Mouse (Mus musculus): ENCODE measurements around the gene Fcrla. TPM values are rescaled to one million over a fixed set of nuclear protein-coding genes. Genes with fewer than 3 reads are reported as not detected.
"Not testable (repeated sequence)": the region's sequence is repeated elsewhere in the genome, so short reads cannot be mapped to it uniquely, and the experiment has no call there.

The Fcrla gene
- total RNA-seq (2021) = 1 to 10 TPM; 3.0 to 3.2 TPM
- long read RNA-seq, experiment 1, partial matches to known transcripts = 0 of 3 reads
- long read RNA-seq, experiment 1, other reads (novel, unspliced or antisense) = 2 of 3 reads
- long read RNA-seq, experiment 2, partial matches to known transcripts = 0 of 1 reads
- long read RNA-seq, experiment 2, other reads (novel, unspliced or antisense) = 0 of 1 reads

DNA sequence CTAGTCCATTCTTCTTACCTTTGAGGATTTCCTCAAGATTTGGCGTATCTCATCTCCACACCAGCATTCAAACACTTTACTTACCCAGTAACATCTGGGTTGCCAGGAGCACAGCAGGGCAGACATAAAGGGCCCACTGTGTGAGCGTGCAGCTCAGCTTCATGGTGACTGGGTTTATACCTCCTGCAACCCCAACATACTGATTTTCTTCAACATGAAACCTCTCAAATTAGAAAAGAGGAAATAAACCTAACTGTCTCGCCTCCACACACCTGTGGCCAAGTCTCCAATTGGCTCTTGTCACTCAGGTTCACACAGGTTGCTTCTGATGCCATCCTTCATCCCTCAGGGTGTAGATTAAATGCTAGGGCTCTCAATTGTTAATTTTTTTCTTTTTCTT, at the start of gene Fcrla:
Gene Fcrla, minus strand, starts transcription at position 206 of the 400 bp plus-strand sequence.
- no peak for DNase-seq

- no peak for DNase-seq
These were observed 49.1 kb upstream of the Fcrla start, which contains the start of gene Fcgr2b for GRCm38 (mm10) chr1:170976447-170976846. TSS of gene Fcgr2b (minus strand) at chr1:170976547.

DNA sequence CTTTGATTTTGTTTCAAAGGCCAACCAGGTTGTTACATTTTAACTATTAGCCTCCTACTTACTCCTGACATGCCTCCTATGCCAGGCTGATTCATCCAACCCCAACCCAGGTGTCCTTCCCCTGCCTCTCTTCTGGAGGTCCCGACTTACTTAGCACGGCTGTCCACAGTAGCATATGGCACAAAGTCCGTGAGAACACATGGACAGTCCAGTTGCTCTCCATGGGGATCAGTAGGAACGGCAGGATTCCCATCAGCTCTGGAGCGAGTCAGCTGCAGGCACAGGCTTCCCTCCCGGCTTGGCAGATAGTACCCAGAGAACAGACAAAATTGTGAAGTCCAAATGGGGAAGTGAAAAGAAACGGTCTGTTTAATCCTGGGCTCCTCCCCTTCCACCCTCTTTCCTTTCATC, 48.4 kb upstream of the Fcrla start:
- DNase-seq = no peak

GRCm38 (mm10) chr1:170975350-170975749, 48.0 kb upstream of the Fcrla start:
- not testable (repeated sequence) for DNase-seq

DNA sequence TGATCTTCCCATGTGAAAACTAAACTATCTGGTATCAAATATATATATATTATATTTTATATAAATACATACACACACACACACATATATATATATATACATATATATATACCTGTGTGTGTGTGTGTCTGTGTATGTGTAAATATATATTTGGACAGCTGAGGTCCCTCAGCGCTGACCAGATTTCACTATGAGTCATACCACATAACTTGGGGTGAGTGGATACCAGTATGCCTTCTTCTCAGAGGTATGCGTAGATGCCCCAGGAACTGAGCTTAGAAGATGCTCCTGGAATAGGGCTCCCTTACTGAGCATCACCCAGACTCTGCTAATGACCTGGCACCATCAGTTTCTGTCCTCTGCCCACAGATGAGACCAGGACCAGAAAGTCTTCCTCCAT, 47.4 kb upstream of the Fcrla start:
- no peak for DNase-seq

GRCm38 (mm10) chr1:170974171-170974570, 46.8 kb upstream of the Fcrla start:
- DNase-seq = no peak

- no peak for DNase-seq
These were observed 45.6 kb upstream of the Fcrla start for GRCm38 (mm10) chr1:170972936-170973335.

DNA sequence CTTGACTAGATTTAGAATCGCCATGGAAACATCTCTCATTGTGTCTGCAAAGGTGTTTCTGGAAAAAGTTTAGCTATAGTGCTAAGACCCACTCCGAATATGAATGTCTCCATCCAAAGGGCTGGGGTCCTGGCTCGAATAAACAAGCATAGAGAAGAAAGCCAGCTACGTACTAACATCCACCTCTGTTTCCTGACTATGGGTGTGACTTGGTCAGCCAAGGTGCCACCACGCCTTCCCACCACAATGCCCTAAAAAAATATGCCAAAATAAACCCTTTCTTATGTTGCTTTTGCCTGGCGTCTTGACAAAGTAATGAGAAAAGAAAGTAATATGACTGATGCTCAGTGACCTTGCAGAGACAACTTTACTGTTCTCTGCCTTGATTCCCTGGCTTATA, 45.1 kb upstream of the Fcrla start:
- DNase-seq = no peak

DNA sequence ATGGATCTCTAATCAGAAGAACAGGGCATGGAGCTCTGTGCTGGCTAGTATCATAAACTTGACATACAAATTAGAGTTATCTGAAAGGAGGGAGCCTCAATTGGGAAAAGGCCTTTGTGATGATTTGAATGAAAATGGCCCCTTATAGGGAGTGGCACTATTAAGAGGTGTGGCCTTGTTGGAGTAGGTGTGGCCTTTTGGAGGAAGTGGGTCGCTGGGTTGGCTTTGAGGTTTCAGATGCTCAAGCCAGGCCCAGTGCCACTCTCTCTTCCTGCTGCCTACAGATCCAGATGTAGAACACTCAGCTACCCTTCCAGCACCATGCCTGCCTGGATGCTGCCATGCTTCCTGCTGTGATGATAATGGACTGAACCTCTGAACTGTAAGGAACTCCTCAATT, 41.2 kb upstream of the Fcrla start:
- DNase-seq = no peak

GRCm38 (mm10) chr1:170967581-170967980, 40.2 kb upstream of the Fcrla start:
- DNase-seq = peak; percentile 12

DNA sequence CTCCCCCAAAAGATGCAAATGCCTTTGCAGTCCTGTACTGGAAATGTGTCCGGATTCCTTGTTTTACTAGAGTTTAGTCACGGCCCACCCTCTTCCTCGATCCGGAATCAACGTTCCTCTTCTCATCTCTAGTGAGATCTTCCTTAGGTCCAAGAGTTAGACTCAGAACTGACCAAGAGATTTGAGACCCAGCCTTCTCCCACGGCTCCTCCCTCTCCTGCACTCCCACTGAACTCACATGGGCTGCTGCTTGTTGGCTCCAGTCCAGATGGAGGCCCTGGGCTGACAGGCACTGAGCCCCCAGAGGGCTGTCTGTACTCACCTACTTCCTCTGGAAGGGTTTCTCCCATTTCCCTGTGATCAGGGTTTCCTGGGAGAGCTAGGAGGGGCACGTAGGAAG, 35.7 kb upstream of the Fcrla start:
- DNase-seq = no peak

DNA sequence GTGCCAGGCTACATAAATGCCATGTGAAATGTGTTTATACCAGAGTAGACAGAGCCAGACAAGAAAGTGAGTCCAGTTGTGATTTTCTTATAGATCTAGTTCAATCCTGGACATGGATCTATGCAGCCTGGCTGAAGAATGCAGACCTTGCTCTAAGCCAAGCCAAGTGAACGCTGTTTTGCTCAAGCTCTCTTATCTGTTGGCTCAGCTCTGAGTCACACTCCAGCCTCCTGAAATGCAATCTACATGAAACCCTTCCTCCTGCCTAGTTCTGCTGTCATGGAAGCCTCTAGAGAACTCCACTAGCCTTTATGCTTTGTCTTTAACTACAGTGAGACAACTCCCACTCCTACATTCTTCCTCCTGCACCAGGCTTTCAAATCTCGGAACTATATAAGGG, 34.9 kb upstream of the Fcrla start:
- peak; percentile 34 for DNase-seq

GRCm38 (mm10) chr1:170961101-170961500, 33.7 kb upstream of the Fcrla start:
- no peak for DNase-seq

DNA sequence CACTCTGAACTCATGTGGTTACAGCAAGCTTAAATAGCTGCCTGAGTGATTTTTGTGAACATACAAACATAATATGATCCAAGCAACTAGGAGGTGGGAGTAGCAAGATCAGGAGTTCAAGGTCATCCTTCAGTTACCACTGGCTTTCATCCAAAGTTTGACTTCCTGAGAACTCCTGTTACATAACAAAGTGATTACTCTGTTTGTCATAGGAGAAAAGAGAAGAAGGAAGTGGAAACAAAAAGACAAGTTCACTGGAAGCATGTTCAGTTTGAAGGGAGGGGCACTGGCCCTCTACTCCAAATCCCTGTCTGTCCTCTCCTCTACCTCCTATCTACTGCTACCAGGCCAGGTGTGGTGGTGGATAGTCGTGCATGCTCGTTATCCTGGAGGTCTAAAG, 32.4 kb upstream of the Fcrla start:
- no peak for DNase-seq

GRCm38 (mm10) chr1:170958225-170958624, 30.8 kb upstream of the Fcrla start:
- no peak for DNase-seq

GRCm38 (mm10) chr1:170953192-170953591, 25.8 kb upstream of the Fcrla start:
- no peak for DNase-seq

GRCm38 (mm10) chr1:170950772-170951171, 23.4 kb upstream of the Fcrla start:
- no peak for DNase-seq

GRCm38 (mm10) chr1:170944908-170945307, 17.5 kb upstream of the Fcrla start:
- not testable (repeated sequence) for DNase-seq

DNA sequence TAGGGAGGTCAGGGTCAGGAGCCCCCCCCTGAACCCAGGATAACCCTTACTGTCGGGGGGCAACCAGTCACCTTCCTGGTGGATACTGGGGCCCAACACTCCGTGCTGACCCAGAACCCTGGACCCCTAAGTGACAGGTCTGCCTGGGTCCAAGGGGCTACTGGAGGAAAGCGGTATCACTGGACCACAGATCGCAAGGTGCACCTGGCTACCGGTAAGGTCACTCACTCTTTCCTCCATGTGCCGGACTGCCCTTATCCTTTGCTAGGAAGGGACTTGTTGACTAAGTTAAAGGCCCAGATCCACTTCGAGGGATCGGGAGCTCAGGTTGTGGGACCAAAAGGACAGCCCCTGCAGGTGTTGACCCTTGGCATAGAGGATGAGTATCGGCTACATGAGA, 16.8 kb upstream of the Fcrla start:
- not testable (repeated sequence) for DNase-seq

DNA sequence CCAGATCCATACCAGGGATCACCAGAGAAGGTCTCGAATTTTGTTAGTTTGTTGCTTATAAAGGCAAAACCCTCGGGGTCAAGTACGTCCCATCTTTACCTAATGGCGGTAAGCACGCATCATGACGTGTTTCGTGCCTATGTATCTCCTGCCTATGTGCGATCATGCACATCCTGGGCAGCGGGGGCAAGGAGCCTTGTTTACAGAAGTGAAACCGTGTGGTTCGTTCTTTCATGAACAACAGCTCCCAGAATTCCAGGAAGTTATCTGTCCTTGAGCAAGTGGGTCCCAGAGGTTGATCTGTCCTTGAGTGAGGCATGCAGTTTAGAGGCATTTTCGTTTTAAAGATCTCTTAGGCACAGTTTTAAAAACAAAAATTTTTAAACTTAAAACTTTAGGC, 11.9 kb upstream of the Fcrla start:
- DNase-seq = peak; percentile 25

DNA sequence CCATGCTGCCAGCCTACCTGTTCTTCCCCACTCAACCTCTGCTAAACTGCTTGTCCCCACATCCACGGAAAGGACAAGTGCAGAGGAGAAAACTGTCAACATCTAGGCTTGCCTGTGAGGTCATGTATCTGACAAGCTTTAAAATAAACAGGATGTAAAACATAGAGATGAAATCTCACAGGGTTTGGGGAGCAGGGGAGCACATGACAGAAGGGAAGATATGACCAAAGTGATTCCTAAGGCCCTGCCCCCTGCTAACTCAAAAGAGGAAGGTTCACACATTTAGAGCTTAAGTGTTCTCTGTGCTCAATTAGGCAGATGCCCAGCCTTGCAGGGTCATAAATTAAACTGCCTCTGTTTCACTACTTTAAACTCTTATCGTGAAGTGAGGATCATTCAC, 7.0 kb upstream of the Fcrla start:
- DNase-seq = no peak

DNA sequence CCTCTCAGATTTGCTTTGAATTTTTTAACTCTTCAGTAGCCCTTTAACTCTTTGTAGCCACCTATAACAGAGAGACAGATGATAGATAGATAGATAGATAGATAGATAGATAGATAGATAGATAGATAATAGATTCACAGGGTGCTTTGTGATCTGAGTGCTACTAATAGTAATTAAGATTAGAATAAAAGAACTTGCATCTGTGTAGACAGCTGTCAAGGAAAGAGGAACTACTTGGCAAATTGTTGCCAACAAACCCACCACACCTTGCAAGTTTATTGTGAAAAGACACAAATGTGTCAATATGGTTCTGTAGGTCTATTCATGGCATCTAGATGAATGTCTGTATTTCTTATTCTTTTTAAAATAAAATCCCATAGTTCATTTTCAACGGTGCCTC, 6.6 kb upstream of the Fcrla start:
- no peak for DNase-seq

- DNase-seq = no peak
These were observed 6.1 kb upstream of the Fcrla start for GRCm38 (mm10) chr1:170933386-170933920.

DNA sequence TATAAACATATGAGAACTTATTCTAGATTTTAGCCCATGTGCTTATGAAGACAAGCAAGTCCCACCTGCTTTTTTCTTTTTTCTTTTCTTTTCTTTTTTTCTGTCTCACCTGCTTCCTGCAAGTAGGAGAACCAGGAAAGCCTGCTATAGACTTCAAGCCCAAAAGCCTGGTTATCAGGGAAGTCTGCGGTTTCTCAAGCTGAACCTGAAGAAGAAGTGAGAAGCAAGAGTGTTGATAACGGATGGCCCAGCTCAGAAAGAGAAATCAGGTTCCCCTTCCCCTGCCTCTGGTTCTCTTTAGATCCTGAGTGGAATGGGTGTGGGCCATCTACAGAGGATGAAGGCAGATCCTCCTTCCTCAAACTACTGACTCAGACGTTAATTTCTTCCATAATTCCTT, 4.7 kb upstream of the Fcrla start:
- DNase-seq = no peak

DNA sequence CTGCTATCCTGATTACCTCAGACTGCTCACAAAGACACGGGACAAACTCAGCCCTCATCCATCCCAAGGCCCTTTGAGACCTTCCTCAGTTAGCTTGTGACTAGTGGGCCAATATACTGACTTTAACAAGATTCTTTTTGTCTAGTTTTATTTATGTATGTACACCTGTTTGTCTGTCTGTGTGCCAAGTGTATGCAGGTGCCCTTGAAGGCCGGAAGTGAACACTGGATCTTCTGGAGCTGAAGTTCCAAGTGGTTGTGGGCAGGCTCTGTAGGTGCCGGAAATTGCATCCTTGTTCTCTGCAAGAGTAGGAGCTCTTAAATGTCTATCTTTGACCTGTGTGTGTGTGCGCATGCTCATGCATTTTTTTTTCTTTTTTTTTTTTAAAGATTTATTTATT, 1.9 kb upstream of the Fcrla start:
- DNase-seq = no peak
